ENCODE assay signal across 8 mouse cellular contexts in the genomic region with DNA sequence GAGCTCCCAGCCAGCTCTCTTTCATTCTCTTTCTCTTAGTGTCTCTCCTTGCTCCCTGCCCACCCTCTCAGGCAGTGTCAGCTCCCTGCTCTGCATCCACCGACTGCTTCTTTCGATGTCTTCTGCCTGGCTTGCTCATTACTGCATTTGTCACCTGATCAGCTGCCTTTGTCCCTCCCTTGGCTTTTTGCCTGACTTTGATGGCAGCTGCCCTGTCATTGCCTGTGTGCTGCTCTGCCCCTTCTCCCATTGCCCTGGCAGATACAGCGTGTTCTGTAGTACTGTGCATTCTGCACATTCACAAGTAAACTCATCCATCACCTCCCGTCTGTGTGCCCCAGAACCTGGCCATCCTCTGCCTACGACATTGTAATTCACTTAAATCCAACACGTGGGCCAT. TPM values are rescaled to one million over a fixed set of nuclear protein-coding genes. Genes with fewer than 3 reads are reported as not detected.
DNase-seq lines count a peak whose midpoint lies in the region; TF ChIP-seq lines count a peak whose summit lies in the region.
"Had no signal": no experiment of that assay in that cellular context is flagged by ENCODE, and none has a peak within 500 bp of the region (broad histone marks: within the 10 kb centered on the region; RNA-seq: fewer than 3 reads in every experiment).

No protein-coding gene starts in this region.

- no peak for TF ChIP-seq CTCF in olfactory bulb, adult 2 months (IDR thresholded peaks at IDR 0.05; ENCODE audit: insufficient read depth, low read depth, low read length)

- no peaks in the 10 kb centered on the region for H3K27me3 ChIP-seq in forebrain, embryonic 10.5 days (ENCODE audit: poor library complexity, severe bottlenecking)
- H3K27me3 ChIP-seq: liver, embryonic 13.5 days had no signal

- TF ChIP-seq POLR2A in olfactory bulb, adult 2 months (IDR thresholded peaks at IDR 0.05; ENCODE audit: insufficient read depth, low read depth, low read length): no peak

- peaks cover 36% of the 10 kb centered on the region for H3K4me1 ChIP-seq in forebrain, embryonic 10.5 days
- H3K4me1 ChIP-seq in olfactory bulb, adult 2 months (ENCODE audit: control insufficient read depth, insufficient read depth, low read length): peaks cover 7% of the 10 kb centered on the region

- H3K27ac ChIP-seq in forebrain, embryonic 10.5 days: peak overlapping the region; percentile 76
- H3K27ac ChIP-seq in olfactory bulb, adult 2 months (ENCODE audit: insufficient read depth, low read depth, low read length): peak overlapping the region; percentile 61
- H3K27ac ChIP-seq: liver, embryonic 13.5 days had no signal

- 50% methylated on average over 6 of the region's 6 CpGs for WGBS in forebrain, embryonic 10.5 days
- WGBS in olfactory bulb, adult 2 months: 8% methylated on average over 6 of the region's 6 CpGs

- peaks cover 10% of the 10 kb centered on the region for H3K36me3 ChIP-seq in forebrain, embryonic 10.5 days (replicated peaks)
- H3K36me3 ChIP-seq: liver, embryonic 13.5 days had no signal

- intact Hi-C loops in heart, postnatal 10 days (cut with DNase I): no loop called here

- peak; percentile 34 for DNase-seq in 3T3-L1 (ENCODE audit: low read depth, low spot score)
- DNase-seq in adipocyte (ENCODE audit: low spot score): peak; percentile 55
- DNase-seq in forebrain, embryonic 10.5 days (ENCODE audit: extremely low spot score, low spot score): no peak
- DNase-seq in heart, postnatal 10 days: peak; percentile 62 to 67
- DNase-seq in left cerebral cortex, adult 9 months (ENCODE audit: low spot score in 2 of 2): peak; percentile 38 to 54
- no peak for DNase-seq in thymus, postnatal 4 days
- DNase-seq: liver, embryonic 13.5 days had no signal

- no peak overlapping the region for H3K4me3 ChIP-seq in forebrain, embryonic 10.5 days
- no peak overlapping the region for H3K4me3 ChIP-seq in olfactory bulb, adult 2 months (ENCODE audit: insufficient read depth, low read depth, low read length)
- H3K4me3 ChIP-seq: liver, embryonic 13.5 days had no signal

- peaks cover 5% of the 10 kb centered on the region for H3K9me3 ChIP-seq in forebrain, embryonic 10.5 days

RNA-seq across cellular contexts. Expression of a gene that starts 46.0 kb away (rescaled TPM):
- 89.1 and 90.6 TPM in 2 replicates for polyA plus RNA-seq in forebrain, embryonic 10.5 days (2016; fragmentation: Nextera tagmentation; extraction: Ambion mirVana)
- 10 to 100 TPM; 76.0 to 76.1 TPM for total RNA-seq in heart, postnatal 10 days (2021)
- polyA plus RNA-seq in olfactory bulb, adult 2 months (2012; ENCODE audit: insufficient read depth, insufficient read length, low replicate concordance, missing spikeins): not detected in 2 replicates

Comparison
In these comparisons a context has a peak if more than half of its experiments do, and no peak if none do; other contexts are left out.
1. DNase-seq: peak in 3T3-L1 (single experiment), adipocyte (single experiment), heart, postnatal 10 days (2 of 2) and left cerebral cortex, adult 9 months (2 of 2); none in forebrain, embryonic 10.5 days (single experiment) and thymus, postnatal 4 days (single experiment).